Mouse (Mus musculus) small intestine, adult 2 months (tissue): Measurements from ENCODE around the gene Mark1.

Experiments
- CTCF ChIP-seq: fragments of 200-500 bp; IDR thresholded peaks from 2 replicates; pipeline ENCODE4 v1.5.1; 2012; ENCODE audit warnings: low read depth, mild to moderate bottlenecking, control low read depth, inconsistent platforms, low read length, moderate library complexity, mixed read lengths; ENCODE audit not compliant: insufficient replicate concordance, insufficient read length; ENCODE audit errors: extremely low read depth
- POLR2A ChIP-seq: fragments of 200-500 bp; IDR thresholded peaks from 2 replicates; pipeline ENCODE4 v1.6.1; 2012; ENCODE audit warnings: low read depth, mild to moderate bottlenecking, control low read depth, inconsistent platforms, low read length, moderate library complexity

- no peak for TF ChIP-seq CTCF
- TF ChIP-seq POLR2A = no peak
These were observed 87.0 kb downstream of the Mark1 start for GRCm38 (mm10) chr1:184912336-184912735.
